Mouse (Mus musculus) intestine, postnatal 0 days (tissue): ENCODE data around the gene 4930519G04Rik. TPM values are rescaled to one million over a fixed set of nuclear protein-coding genes. Genes with fewer than 3 reads are reported as not detected.
A peak's percentile ranks its signal among the peaks of the same experiment; 100 is the strongest.

ENCODE experiments used
- ATAC-seq: fragments of 200-750 bp; cut with Nextera tagmentation; 2 replicates; pipeline ENCODE4 v1.8.0; 2017; ENCODE audit warnings: mild to moderate bottlenecking, moderate TSS enrichment, moderate library complexity
- H3K27ac ChIP-seq: fragments of 300-500 bp; sonication (generic); 2 replicates; pipeline ENCODE4 v1.5.1; 2014; ENCODE audit warnings: mild to moderate bottlenecking, low read depth, low read length, moderate library complexity
- H3K27me3 ChIP-seq: fragments of 300-500 bp; sonication (generic); replicated peaks from 2 replicates; pipeline ENCODE4 v1.6.1; 2014; ENCODE audit warnings: low read length, mixed read lengths; ENCODE audit not compliant: control insufficient read depth, insufficient read depth
- H3K36me3 ChIP-seq: fragments of 300-500 bp; sonication (generic); 2 replicates; pipeline ENCODE4 v1.6.1; 2014; ENCODE audit warnings: mild to moderate bottlenecking, moderate library complexity; ENCODE audit not compliant: control insufficient read depth, insufficient read depth
- H3K4me1 ChIP-seq: fragments of 300-500 bp; sonication (generic); replicated peaks from 2 replicates; pipeline ENCODE4 v1.6.1; 2014; ENCODE audit warnings: antibody characterized with exemption, low read length, mixed read lengths; ENCODE audit not compliant: control insufficient read depth, insufficient read depth
- H3K4me2 ChIP-seq: fragments of 300-500 bp; sonication (generic); replicated peaks from 2 replicates; pipeline ENCODE4 v1.6.1; 2014; ENCODE audit warnings: low read depth, mild to moderate bottlenecking, moderate library complexity
- H3K4me3 ChIP-seq: fragments of 300-500 bp; sonication (generic); 2 replicates; pipeline ENCODE4 v1.5.1; 2014; ENCODE audit warnings: low read depth, low read length
- H3K9ac ChIP-seq: fragments of 300-500 bp; sonication (generic); 2 replicates; pipeline ENCODE4 v1.6.1; 2014; ENCODE audit warnings: mild to moderate bottlenecking, low read depth, low read length
- H3K9me3 ChIP-seq: fragments of 300-500 bp; sonication (generic); 2 replicates; pipeline ENCODE4 v1.6.1; 2016; ENCODE audit warnings: mixed run types; ENCODE audit not compliant: control insufficient read depth
- CTCF ChIP-seq: sonication (generic); IDR thresholded peaks from 2 replicates; pipeline ENCODE4 v1.5.1; 2016; ENCODE audit warnings: low read depth, mild to moderate bottlenecking, control low read depth, antibody characterized with exemption, moderate library complexity
- WGBS: fragments of 180-500 bp; shearing (Covaris S2); extraction: QIAGEN DNeasy Blood & Tissue Kit; methylation state at CpG from one replicate; pipeline ENCODE4 v1.1.7; 2014; 5-methylcytosine and 5-hydroxymethylcytosine counted together
- polyA plus RNA-seq: library from polyadenylated mRNA; unstranded; fragments of >200 nt; fragmentation: Nextera tagmentation; extraction: Ambion mirVana; gene quantifications from 2 replicates; pipeline ENCODE4 v1.2.1, GENCODE M21; 2015

4930519G04Rik gene
- polyA plus RNA-seq, 1 experiment from 2014 or later, result not detected

- no peaks in the 10 kb centered on the region for H3K4me1 ChIP-seq
- H3K36me3 ChIP-seq, result no peaks in the 10 kb centered on the region
- no peak overlapping the region for H3K9ac ChIP-seq
- no peak for TF ChIP-seq CTCF
- 81% methylated on average over 4 of the region's 4 CpGs for WGBS
- H3K9me3 ChIP-seq, result no peaks in the 10 kb centered on the region
- no peaks in the 10 kb centered on the region for H3K27me3 ChIP-seq
- no peak overlapping the region for H3K27ac ChIP-seq
- ATAC-seq, result no peak
- no peak overlapping the region for H3K4me3 ChIP-seq
- no peak overlapping the region for H3K4me2 ChIP-seq
Measured at GRCm38 (mm10) chr5:114895542-114895941, 42.1 kb downstream of the 4930519G04Rik start.

GRCm38 (mm10) chr5:114896688-114897373 lies 43.4 kb downstream of the 4930519G04Rik start, which contains the start of gene Oasl2:
Gene Oasl2, plus strand, starts transcription at chr5:114896936.
- ATAC-seq, result peak; percentile 44
- no peak for TF ChIP-seq CTCF
- Histone ChIP-seq H3K27ac (peak within 1 kb of the TSS; percentile 72), H3K4me3 (peak within 1 kb of the TSS; percentile 46), H3K9ac (peak within 1 kb of the TSS; percentile 43), H3K4me1 (no peaks in the 10 kb centered on the region), H3K27me3 (no peaks in the 10 kb centered on the region), H3K36me3 (peaks cover 6% of the 10 kb centered on the region; the same call in 1 of the 2 replicates), H3K9me3 (no peaks in the 10 kb centered on the region), H3K4me2 (peak within 1 kb of the TSS; percentile 63)
- WGBS, result 44% methylated on average over 13 of the region's 13 CpGs

GRCm38 (mm10) chr5:114897374-114897793 lies 43.9 kb downstream of the 4930519G04Rik start:
- Histone ChIP-seq H3K4me1 (no peaks in the 10 kb centered on the region), H3K4me2 (peak overlapping the region; percentile 63), H3K9me3 (no peaks in the 10 kb centered on the region), H3K9ac (peak overlapping the region; percentile 43), H3K36me3 (peaks cover 6% of the 10 kb centered on the region; the same call in 1 of the 2 replicates), H3K4me3 (peak overlapping the region; percentile 46), H3K27ac (peak overlapping the region; percentile 72), H3K27me3 (no peaks in the 10 kb centered on the region)
- ATAC-seq, result peak; percentile 70
- 4% methylated on average over 7 of the region's 7 CpGs for WGBS
- TF ChIP-seq CTCF, result no peak

- Histone ChIP-seq H3K9me3 (no peaks in the 10 kb centered on the region), H3K27ac (no peak overlapping the region), H3K4me1 (no peaks in the 10 kb centered on the region), H3K27me3 (no peaks in the 10 kb centered on the region), H3K4me2 (peak overlapping the region; percentile 63), H3K36me3 (peaks cover 9% of the 10 kb centered on the region; the same call in 1 of the 2 replicates), H3K9ac (no peak overlapping the region), H3K4me3 (0 out of 2 replicates have a peak overlapping the region, but pooled peaks have one; percentile 46)
- TF ChIP-seq CTCF, result no peak
- ATAC-seq, result no peak
- 76% methylated on average over 7 of the region's 7 CpGs for WGBS
Measured at GRCm38 (mm10) chr5:114898857-114899256, 45.4 kb downstream of the 4930519G04Rik start.

DNA sequence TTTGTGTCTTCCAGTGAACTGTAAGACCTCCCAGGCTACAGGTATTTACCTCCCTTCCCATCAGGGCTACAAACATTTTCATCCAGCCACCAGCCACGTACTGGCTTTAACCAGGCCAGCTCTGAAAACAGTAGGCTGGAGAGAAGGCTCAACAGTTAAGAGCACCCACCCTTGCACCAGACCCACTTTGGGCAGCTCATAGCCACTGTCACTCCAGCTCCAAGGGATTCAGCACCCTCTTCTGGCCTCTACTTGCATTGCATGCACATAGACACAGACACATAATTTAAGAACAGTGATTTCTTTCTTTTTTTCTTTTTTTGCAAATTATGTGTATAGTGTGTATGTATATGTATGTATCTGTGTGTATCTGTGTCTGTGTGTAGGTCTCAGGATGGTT lies 48.9 kb downstream of the 4930519G04Rik start:
- H3K9me3 ChIP-seq, result no peaks in the 10 kb centered on the region
- no peak overlapping the region for H3K4me2 ChIP-seq
- WGBS, result 43% methylated on average over 1 of the region's 1 CpGs
- no peak overlapping the region for H3K4me3 ChIP-seq
- ATAC-seq, result no peak
- TF ChIP-seq CTCF, result peak; percentile 84
- no peak overlapping the region for H3K27ac ChIP-seq
- H3K4me1 ChIP-seq, result no peaks in the 10 kb centered on the region
- H3K9ac ChIP-seq, result no peak overlapping the region
- H3K36me3 ChIP-seq, result peaks cover 38% of the 10 kb centered on the region
- H3K27me3 ChIP-seq, result no peaks in the 10 kb centered on the region

- no peak overlapping the region for H3K4me2 ChIP-seq
- no peaks in the 10 kb centered on the region for H3K4me1 ChIP-seq
- H3K27me3 ChIP-seq, result no peaks in the 10 kb centered on the region
- no peaks in the 10 kb centered on the region for H3K9me3 ChIP-seq
- H3K27ac ChIP-seq, result no peak overlapping the region
- no peak for ATAC-seq
- peaks cover 51% of the 10 kb centered on the region for H3K36me3 ChIP-seq
- H3K9ac ChIP-seq, result no peak overlapping the region
- TF ChIP-seq CTCF, result no peak
- WGBS, result 57% methylated on average over 13 of the region's 13 CpGs
- no peak overlapping the region for H3K4me3 ChIP-seq
Measured at GRCm38 (mm10) chr5:114908598-114909305, 55.3 kb downstream of the 4930519G04Rik start.
